Mouse (Mus musculus): ENCODE results near the gene Mfsd5.

The Mfsd5 gene

DNA sequence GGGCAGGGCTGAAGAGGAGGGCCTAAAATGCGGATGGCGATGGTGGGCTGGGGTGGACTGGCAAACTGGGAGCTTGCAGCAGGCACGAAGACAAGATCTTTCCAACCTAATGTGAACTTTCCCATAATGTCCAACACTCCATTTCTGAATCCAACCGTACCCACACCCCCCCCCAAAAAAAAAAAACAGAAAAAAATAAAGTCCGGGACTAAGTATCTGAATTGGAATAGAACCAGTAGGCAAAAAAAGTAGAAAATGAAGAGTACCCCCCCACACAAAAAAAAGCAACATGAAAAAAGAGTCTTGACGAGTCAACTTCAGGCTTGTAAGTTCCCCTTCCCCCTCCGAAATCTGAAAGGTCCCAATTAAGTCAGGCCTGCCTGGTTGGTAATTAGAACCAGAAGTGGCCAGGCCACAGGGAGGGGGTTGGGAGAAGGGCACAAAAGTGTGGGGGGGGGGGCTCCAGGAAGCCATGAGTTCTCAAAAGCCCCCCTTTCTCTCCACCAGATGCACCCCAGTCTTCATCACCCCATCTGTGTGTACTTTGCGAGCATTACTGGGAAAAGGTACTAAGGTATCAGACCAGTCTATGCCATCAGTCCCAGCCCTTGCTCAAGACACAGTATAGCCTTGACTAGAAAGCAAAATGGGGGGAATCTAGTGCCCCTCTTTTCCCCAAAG is 31.0 kb upstream of the Mfsd5 start:
- DNase-seq (ENCODE audit: low read depth, low spot score): no peak

DNA sequence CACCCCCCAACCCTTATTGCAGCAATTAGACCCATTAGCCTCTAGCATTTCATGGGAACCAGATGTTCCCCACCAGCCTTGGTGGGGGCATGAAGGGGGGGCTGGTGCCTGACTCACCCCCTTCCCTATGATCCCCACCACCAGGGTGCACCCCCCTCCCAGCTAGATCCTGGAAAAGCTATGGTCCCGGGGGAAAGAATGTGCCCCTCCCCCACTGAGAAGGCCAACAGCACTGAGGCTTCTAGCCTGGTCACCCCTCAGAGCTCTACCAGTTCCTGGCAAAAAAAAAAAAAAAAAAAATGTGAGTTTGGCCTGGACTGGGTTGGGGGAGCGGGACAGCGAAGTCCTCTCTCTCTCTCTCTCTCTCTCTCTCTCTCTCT is 30.5 kb upstream of the Mfsd5 start:
- no peak for DNase-seq (ENCODE audit: low read depth, low spot score)

DNA sequence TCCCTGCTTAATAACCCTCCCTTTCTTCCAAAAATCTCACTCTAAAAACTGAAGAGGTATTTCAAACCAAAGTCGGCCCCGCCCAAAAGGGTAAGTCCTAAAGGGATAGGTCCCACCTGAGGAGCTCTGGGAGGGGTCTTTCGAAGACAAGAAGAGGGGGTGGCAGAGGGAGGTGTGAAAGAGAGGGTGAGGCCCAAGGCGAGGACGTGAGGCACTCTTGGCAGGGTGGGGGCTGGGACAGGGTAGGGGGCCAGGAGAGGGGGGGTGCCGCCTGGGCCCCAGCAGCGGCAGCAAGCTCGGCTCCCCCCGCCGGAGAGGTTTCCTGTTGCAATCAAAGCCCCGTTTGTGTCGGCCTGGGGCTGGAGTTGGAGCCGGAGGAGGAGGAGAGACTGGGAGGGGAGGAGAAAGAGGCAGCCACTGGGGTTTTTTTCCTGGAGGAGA is 30.0 kb upstream of the Mfsd5 start:
- DNase-seq (ENCODE audit: low read depth, low spot score): no peak

DNA sequence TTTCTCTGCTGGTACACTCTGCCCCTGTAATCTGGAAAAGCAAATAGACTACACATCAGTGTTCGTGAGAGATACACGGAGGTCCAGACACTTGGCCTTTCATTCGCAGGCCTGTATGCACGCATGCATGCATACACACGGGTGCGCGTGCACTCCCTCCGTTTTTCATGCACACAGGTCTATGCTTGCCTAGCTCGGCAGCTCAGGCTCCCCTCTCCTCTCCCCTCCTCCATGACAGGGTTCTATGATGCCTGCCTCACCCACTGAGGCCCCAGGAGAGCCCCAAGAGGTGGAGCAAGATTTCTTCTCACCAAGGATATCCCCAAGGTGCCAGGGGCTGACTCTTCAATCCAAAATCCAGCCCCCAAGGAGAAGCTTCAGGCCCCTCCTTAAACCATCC is 29.3 kb upstream of the Mfsd5 start:
- DNase-seq (ENCODE audit: low read depth, low spot score): no peak

DNA sequence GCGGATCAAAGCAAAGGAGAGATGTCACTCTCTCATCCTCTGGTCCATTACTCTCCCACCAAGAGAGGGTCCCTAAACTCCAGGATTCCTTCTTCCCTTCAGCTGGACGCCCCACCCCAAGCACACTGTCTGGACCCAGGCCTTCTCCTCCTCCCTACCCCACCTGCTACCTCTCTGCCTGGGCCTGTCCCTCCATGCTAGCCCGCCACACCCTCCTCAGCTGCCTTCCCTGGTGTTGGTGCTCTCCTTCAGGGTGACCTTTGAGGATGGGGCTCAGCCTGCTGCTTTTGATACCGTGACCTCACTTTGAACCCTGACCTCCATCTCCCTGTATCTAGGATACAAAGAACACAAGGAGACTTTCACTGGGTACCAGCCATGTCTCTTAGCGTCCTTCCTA is 28.7 kb upstream of the Mfsd5 start:
- DNase-seq (ENCODE audit: low read depth, low spot score): no peak

DNA sequence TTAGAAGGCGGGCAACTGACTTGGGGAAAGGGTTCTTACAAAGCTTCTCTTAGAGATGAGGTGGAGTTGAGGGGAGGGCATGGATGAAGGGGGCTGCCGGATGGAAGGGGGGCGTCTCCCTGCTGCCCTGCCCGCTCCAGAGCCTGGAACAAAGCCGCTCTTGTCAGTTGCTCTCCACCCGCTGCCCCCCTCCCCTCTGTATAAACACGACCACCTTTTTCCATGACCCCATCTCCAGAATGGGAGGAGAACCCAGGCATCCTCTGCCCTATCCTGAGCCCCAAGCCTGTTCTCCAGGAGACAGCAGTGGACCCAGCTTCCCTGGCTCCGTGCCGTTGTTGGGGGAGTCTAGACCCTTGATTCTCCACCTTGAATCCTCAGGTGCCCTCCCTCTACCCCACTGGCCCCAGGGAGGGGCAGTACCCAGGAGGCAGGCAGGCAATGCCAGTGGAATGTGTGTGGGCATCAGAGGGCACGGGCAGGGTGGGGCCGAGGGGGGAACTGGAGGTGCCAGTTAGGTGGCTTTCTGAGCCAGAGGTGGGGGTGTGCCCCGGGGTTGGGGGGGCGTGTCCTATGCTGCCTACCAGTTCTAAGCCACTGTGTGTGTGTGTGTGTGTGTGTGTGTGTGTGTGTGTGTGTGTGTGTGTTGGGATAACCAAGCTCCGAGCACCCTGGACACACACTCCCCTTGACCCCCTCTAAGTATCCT is 23.6 kb upstream of the Mfsd5 start:
- no peak for DNase-seq (ENCODE audit: low read depth, low spot score)

DNA sequence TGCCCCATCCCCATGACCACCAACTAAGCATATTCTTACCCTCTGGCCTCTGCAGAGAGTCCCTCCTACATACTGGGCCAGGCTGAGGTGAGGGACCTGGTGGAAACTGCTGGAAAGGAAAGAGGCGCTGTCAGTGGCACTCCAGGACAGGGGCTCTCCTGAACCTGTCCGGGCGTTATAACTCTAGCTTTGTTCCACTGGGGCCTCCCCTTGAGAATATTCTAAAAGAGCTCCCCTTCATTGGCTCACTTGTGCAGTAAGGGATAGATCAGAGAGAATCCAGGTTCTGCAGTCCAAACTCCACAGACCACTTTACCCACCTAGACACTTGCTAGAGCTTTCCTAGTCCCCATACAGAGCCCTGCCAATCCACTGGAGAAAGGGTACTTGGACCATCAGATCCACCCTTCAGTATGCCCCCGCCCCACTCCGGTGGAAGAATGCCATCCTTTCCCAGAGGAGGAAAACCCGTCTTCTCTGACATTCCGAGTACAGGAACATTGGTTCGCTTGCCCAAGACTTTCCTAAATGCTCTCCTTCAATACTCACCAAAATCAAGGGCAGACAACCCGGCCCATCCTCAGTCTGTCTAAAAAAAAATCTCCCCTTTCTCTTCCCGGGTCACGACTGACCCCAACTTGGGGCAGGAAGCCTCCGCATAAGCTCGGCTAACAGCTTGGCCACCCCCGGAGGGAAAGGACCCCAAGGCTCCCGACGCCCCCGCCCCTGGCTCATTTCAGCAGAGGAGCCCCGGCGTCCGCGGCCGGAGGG is 22.6 kb upstream of the Mfsd5 start:
- no peak for DNase-seq (ENCODE audit: low read depth, low spot score)

DNA sequence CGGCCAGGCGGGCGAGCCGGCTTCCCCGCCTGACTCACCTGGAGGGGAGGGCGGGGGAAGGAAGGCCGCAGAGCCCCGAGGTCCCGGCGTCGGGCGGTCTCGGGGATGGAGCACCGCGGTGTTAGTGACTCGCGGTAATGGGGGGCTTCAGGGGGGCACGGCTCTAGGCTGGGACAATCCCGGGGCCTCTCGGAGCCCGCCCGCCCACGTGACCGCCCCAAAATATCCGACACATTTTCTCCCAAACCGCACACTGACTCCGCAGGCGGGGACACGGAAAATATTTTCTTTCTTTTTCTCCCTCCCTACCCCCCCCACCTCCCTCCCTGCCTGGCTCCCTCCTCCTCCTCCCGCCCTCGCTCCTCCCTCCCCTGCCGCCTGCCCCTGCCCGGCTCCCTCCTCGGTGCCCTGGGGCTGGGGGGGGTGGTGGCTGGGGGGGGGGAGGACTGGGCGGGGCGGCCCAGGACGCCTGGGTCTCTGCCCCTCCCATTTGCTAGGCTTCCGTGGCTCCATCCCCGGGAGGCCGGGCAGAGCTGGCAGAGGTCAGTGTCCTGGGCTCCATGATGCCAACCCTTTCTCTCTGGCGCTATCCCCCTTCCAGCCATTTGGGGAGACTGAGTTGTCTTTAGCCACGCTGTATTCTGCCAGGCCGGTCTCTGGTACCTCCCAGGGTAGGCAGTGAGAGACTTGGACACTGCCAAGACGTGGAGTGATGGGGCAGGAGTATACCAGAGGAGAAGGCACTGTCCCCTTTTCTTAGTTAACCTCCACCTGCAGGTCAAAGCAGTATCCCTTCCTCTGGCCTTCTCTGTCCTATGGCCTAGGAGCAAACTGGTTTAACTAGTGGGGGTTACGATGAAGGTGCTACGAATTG is 21.8 kb upstream of the Mfsd5 start, which contains the start of gene Rarg:
Gene Rarg (minus strand): TSS at position 316 of the 874 bp plus-strand sequence.
- DNase-seq (ENCODE audit: low read depth, low spot score): no peak

DNA sequence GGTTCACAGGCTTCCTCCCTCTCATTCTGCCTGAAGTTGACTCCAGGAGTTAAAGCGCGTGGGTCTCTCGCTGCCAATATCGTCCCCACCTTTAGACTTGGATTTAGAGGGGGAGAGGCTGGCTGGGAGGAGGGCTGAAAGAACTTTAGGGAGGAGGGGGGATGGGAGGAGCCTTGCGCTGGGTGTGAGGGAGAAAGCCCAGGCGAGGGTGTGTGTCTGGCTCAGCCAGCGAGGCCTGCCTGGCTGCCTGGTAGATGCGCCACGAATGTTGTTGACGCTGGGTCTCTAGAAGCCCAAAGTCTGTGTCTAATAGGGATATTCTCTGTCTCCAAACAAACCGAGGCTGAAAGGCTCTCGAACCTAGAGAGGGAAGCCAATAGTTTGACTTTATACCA is 21.2 kb upstream of the Mfsd5 start:
- DNase-seq (ENCODE audit: low read depth, low spot score): no peak

DNA sequence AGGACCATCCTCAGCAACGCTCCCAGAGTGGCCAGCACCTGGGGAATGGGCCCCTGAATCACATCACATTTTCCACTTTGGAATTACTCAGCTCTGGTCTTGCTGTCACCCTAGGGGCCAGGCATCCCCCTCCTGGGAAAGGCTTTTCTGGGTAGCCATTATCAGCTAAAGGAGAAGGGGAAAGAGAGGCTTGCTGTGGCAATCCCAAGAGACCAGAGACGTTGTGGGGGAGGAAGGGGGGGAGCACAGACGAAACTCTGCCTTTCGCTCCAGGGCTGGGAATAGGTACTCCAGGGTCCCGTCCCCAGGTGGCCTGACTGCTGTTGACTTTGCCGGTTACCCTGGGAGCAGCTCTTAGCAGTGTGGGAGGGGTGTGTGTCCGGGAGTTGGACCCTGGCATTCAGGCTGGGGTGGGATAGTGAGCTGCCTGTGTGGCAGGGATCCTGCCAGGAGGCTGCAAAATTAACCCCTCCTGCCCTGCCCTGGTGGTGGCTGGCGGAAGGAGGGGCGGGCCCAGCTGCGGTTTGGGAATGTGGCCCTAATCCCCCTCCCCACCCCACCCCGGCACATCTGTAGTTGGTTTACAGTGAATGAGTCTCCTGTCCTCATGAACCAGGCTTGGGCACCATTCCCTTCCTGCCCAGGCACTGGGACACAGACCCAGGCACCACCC is 20.5 kb upstream of the Mfsd5 start:
- DNase-seq (ENCODE audit: low read depth, low spot score): no peak

DNA sequence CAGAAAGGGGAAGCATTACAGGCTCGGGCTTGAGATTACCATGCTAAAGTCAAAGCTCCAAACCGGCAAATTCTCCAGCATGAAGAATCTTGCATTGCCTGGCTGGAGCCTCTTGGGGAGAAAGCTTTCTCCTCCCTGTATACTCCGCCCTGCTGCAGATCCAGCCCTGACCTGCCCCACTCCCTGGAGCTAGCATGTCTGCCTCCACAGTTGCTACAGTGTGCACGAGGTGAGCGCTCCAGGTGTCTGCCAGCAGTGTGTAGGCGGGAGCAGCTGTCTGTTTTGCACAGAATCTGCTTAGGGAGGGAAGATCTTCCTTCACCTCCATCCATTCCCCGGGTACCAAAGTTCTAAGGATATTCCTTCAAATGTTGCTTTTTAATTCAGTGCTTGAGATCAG is 16.7 kb upstream of the Mfsd5 start:
- DNase-seq (ENCODE audit: low read depth, low spot score): no peak

DNA sequence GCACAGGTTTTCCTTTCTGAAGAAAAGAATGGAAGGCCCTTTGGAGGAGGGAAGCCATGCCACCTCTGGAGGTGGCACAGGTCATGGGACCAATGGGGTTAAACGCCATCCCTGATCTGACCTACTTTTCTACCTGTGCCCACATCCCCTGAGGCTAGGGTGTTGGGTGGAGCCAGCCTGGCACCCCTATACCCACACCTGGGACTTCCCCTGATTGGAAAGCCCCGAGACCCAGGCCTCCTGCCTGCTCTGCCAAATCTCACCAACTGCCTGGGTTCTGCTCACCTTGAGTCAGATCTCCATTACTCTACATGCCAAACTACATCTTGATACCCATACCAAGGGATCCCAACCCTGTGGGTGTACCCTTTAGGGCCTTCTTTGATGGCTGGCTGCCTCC is 16.2 kb upstream of the Mfsd5 start:
- no peak for DNase-seq (ENCODE audit: low read depth, low spot score)

DNA sequence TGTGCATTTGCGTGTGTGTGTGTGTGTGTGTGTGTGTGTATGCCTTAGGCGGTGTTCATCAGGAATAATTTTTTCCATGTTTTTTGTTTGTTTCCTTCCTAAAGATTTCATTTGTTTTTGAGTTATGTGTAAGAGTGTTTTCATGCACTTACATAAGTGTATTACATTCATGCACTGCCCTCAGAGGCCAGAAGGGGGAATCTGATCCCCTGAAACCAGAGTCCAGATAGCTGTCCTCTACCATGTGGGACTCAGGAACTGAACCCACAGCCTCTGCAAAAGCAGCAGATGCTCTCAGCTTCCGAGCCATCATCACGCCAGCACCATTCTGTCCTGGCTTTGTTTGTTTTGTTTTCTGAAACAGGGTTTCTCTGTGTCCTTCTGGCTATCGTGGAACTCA is 13.7 kb upstream of the Mfsd5 start:
- no peak for DNase-seq (ENCODE audit: low read depth, low spot score)

DNA sequence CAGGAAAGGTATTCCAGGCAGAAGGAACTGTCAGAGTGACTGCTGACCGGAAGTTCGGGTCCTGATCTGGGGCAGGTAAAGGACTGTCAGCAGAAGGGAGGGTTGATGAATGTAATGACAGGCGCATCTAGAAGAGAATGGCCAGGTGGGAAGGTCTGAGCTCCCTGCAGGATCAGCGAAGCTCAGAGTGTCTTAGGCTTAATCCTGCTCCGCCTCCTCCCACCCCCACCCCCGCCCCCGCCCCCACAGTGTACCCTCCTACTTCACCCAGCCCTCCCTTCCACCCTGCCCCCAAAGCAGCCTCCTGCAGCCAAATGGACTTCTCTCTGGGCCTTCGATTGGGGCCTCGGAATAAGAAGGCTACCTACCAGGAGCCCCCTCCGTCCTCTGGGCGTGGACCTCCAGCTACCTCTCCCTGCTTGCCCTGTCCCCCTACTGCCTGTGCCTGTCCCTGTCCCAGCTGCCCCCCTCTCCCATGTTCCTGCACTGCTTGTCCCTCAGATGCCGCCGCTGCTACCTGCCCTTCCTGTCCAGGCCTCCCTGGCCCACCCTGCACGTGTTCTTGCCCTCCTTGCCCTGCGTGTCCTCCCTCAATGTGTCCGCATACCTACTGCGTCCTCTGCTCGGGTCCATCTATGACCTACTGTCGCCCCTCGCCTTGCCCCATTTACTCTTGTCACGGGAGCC is 8.8 kb upstream of the Mfsd5 start, which contains the start of gene Gm9918:
Gene Gm9918 (plus strand): TSS at position 290 of the 687 bp plus-strand sequence.
- DNase-seq (ENCODE audit: low read depth, low spot score): no peak

DNA sequence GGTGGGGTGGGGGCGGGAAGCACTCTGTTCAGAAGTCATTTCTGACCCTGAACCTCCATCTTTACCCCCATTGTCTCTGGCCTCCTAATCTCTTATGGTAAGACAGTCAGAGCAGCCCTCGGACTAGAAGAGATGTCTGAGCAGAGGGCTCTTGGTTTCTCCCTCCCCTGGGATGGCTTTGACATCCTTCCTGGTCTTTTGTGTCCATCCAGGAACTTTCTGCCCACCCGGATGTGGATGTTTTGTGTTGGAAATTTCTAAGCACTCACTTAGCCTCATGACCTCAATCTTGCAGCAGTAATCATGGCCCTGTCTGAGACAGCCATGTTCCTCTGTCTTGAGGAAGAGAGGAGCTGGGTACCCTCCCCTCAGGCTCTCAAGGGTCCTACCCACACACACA is 7.8 kb upstream of the Mfsd5 start:
- DNase-seq (ENCODE audit: low read depth, low spot score): no peak

DNA sequence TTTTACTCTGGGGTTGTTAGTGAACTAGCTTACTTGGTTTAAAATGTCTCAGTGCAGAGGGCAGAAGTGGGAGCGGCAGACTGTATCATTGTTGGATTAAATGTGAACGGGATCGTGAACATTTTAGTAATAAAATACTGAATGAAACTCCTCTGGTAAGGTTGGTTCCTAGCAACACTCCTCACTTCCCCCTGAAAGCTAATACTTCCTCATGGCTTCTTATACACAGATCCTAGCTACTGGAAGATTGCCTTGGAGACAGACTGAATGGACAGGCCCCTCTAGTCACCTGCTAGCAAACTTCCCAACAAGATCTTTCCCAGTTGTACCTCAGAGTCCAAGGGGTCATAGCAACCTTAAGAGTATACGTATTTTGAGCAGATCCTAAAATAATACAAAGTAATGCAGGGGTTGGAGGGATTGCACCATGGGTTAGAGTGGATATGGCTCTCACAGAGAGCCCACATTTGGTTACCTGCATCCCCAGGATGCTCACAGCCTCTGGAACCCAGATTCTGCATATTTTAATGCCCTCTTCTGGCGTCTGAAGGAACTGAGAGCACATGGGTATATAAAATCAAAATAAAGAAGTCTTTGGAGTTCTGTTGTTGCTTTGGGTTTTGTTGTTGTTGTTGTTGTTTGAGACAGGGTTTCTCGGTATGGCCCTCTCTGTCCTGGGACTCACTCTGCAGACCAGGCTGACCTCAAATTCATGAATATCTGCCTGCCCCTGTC is 5.1 kb upstream of the Mfsd5 start:
- no peak for DNase-seq (ENCODE audit: low read depth, low spot score)

DNA sequence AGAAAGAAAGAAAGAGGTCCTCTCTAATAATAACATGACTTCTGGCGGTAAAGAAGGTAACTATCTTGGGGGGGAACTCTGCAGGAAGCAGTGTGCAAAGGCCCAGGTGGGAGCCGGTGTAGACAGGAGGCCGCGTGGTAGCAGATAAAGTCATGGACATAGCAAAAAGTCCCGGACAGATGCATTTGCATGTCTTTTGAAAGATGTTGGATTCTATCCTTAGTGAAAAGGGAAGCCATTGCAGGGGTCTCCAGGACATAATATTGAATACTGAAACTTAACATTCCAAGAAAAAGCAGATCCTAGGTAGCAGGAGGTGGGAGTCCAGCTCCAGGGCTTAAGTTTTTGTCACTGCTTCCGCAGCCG is 545 bp upstream of the Mfsd5 start:
- no peak for DNase-seq (ENCODE audit: low read depth, low spot score)

DNA sequence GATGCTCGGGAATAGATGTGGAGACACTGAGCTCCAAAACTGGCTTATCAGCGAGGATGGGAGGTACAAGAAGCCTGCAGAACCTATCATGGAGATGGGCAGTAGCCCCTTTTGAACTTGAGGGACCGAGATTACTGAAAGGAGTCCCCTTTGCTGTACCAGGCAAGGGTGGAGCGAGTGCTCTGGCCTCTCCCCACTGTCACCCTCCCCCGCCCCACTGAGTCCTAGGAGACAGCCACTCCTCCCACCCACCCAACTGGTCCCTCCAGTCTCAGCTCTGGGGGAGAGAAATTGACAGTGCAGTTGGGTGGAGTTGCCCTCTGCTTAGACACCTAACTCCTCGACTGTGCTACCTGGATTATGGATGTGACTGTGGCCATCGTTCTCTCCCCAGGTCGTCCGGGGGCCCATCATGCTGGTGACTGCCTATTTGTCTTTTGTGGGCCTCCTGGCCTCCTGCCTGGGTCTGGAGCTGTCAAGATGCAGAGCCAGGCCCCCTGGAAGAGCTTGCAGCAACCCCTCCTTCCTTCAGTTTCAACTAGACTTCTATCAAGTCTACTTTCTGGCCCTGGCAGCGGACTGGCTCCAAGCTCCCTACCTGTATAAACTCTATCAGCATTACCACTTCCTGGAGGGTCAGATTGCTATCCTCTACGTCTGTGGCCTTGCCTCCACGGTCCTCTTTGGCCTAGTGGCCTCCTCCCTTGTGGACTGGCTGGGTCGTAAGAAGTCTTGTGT is 698 bp downstream of the Mfsd5 start:
- DNase-seq (ENCODE audit: low read depth, low spot score): no peak

DNA sequence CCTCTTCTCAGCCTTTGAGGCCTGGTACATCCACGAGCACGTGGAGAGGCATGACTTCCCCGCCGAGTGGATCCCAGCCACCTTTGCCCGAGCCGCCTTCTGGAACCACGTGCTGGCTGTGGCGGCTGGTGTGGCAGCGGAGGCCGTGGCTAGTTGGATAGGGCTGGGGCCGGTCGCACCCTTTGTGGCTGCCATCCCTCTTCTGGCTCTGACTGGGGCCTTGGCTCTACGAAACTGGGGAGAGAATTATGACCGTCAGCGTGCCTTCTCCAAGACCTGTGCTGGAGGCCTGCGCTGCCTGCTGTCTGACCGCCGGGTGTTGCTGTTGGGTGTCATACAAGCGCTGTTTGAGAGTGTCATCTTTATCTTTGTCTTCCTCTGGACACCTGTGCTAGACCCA is 1.4 kb downstream of the Mfsd5 start:
- DNase-seq (ENCODE audit: low read depth, low spot score): no peak

Measured in brain, embryonic 18.5 days (tissue).